Mouse (Mus musculus): ENCODE measurements around the gene Sertad2. TPM values are rescaled to one million over a fixed set of nuclear protein-coding genes. Genes with fewer than 3 reads are reported as not detected.

Gene Sertad2
- polyA plus RNA-seq (2014; fragmentation: Nextera tagmentation; extraction: Ambion mirVana): 32.1 and 42.2 TPM in 2 replicates

GRCm38 (mm10) chr11:20542739-20543452, at the start of gene Sertad2:
Sertad2 (plus strand) TSS chr11:20543253.
- H3K9ac ChIP-seq (ENCODE audit: low read depth, low read length): peak within 1 kb of the TSS; percentile 81
- peak within 1 kb of the TSS; percentile 94 for H3K27ac ChIP-seq (replicated peaks; ENCODE audit: low read depth, low read length)
- peaks cover 14% of the 10 kb centered on the region for H3K4me1 ChIP-seq (ENCODE audit: control insufficient read depth, insufficient read depth, low read length)
- H3K27me3 ChIP-seq (replicated peaks; ENCODE audit: control insufficient read depth, insufficient read depth, low read length): no peaks in the 10 kb centered on the region
- DNase-seq (ENCODE audit: low spot score): peak; percentile 99
- peak within 1 kb of the TSS; percentile 90 for H3K4me3 ChIP-seq (ENCODE audit: low read depth, low read length)
- no peaks in the 10 kb centered on the region for H3K36me3 ChIP-seq (ENCODE audit: control insufficient read depth, insufficient read depth, low read length)
- H3K9me3 ChIP-seq (ENCODE audit: control insufficient read depth, low read length): no peaks in the 10 kb centered on the region
- H3K4me2 ChIP-seq (ENCODE audit: low read depth, low read length): peak within 1 kb of the TSS; percentile 83
- peak; percentile 99 for ATAC-seq (ENCODE audit: low read depth)
- WGBS: 0% methylated on average over 32 of the region's 62 CpGs

GRCm38 (mm10) chr11:20493922-20494626, 49.0 kb upstream of the Sertad2 start:
- ATAC-seq (ENCODE audit: low read depth): no peak

GRCm38 (mm10) chr11:20500516-20500915, 42.5 kb upstream of the Sertad2 start:
- Histone ChIP-seq H3K27me3 (replicated peaks; ENCODE audit: control insufficient read depth, insufficient read depth, low read length) (no peaks in the 10 kb centered on the region), H3K36me3 (ENCODE audit: control insufficient read depth, insufficient read depth, low read length) (no peaks in the 10 kb centered on the region), H3K27ac (replicated peaks; ENCODE audit: low read depth, low read length) (no peak overlapping the region), H3K9ac (ENCODE audit: low read depth, low read length) (no peak overlapping the region), H3K4me1 (ENCODE audit: control insufficient read depth, insufficient read depth, low read length) (no peaks in the 10 kb centered on the region), H3K4me3 (ENCODE audit: low read depth, low read length) (no peak overlapping the region), H3K9me3 (ENCODE audit: control insufficient read depth, low read length) (no peaks in the 10 kb centered on the region), H3K4me2 (ENCODE audit: low read depth, low read length) (no peak overlapping the region)
- ATAC-seq (ENCODE audit: low read depth) (no peak), DNase-seq (ENCODE audit: low spot score) (no peak)
- 46% methylated on average over 3 of the region's 3 CpGs for WGBS

More at GRCm38 (mm10) chr11:20493922-20494626, 49.0 kb upstream of the Sertad2 start:
- Histone ChIP-seq H3K4me1 (ENCODE audit: control insufficient read depth, insufficient read depth, low read length) (no peaks in the 10 kb centered on the region), H3K36me3 (ENCODE audit: control insufficient read depth, insufficient read depth, low read length) (no peaks in the 10 kb centered on the region), H3K9ac (ENCODE audit: low read depth, low read length) (no peak overlapping the region), H3K27me3 (replicated peaks; ENCODE audit: control insufficient read depth, insufficient read depth, low read length) (no peaks in the 10 kb centered on the region), H3K4me2 (ENCODE audit: low read depth, low read length) (no peak overlapping the region), H3K4me3 (ENCODE audit: low read depth, low read length) (no peak overlapping the region), H3K27ac (replicated peaks; ENCODE audit: low read depth, low read length) (no peak overlapping the region), H3K9me3 (ENCODE audit: control insufficient read depth, low read length) (no peaks in the 10 kb centered on the region)
- WGBS: 71% methylated on average over 6 of the region's 6 CpGs
- DNase-seq (ENCODE audit: low spot score): no peak

- Histone ChIP-seq H3K4me3 (ENCODE audit: low read depth, low read length) (no peak overlapping the region), H3K4me2 (ENCODE audit: low read depth, low read length) (no peak overlapping the region)
- 67% methylated on average over 5 of the region's 5 CpGs for WGBS
Observed at GRCm38 (mm10) chr11:20501160-20501955, 41.7 kb upstream of the Sertad2 start.

GRCm38 (mm10) chr11:20513574-20513973, 29.5 kb upstream of the Sertad2 start:
- Histone ChIP-seq H3K4me1 (ENCODE audit: control insufficient read depth, insufficient read depth, low read length) (peaks cover 13% of the 10 kb centered on the region), H3K36me3 (ENCODE audit: control insufficient read depth, insufficient read depth, low read length) (no peaks in the 10 kb centered on the region), H3K9ac (ENCODE audit: low read depth, low read length) (no peak overlapping the region), H3K9me3 (ENCODE audit: control insufficient read depth, low read length) (no peaks in the 10 kb centered on the region; the same call in 1 of the 2 replicates), H3K4me2 (ENCODE audit: low read depth, low read length) (no peak overlapping the region), H3K27me3 (replicated peaks; ENCODE audit: control insufficient read depth, insufficient read depth, low read length) (no peaks in the 10 kb centered on the region), H3K27ac (replicated peaks; ENCODE audit: low read depth, low read length) (peak overlapping the region; percentile 75; the same call in 1 of the 2 replicates), H3K4me3 (ENCODE audit: low read depth, low read length) (no peak overlapping the region)
- 73% methylated on average over 6 of the region's 6 CpGs for WGBS
- DNase-seq (ENCODE audit: low spot score) (no peak), ATAC-seq (ENCODE audit: low read depth) (0 out of 2 replicates have a peak, but pooled peaks have one; percentile 22)

More at GRCm38 (mm10) chr11:20501160-20501955, 41.7 kb upstream of the Sertad2 start:
- ATAC-seq (ENCODE audit: low read depth): no peak
- no peak overlapping the region for H3K9ac ChIP-seq (ENCODE audit: low read depth, low read length)
- H3K27ac ChIP-seq (replicated peaks; ENCODE audit: low read depth, low read length): no peak overlapping the region
- H3K27me3 ChIP-seq (replicated peaks; ENCODE audit: control insufficient read depth, insufficient read depth, low read length): no peaks in the 10 kb centered on the region
- no peaks in the 10 kb centered on the region for H3K4me1 ChIP-seq (ENCODE audit: control insufficient read depth, insufficient read depth, low read length)
- no peaks in the 10 kb centered on the region for H3K9me3 ChIP-seq (ENCODE audit: control insufficient read depth, low read length)
- H3K36me3 ChIP-seq (ENCODE audit: control insufficient read depth, insufficient read depth, low read length): no peaks in the 10 kb centered on the region
- DNase-seq (ENCODE audit: low spot score): no peak

- peak; percentile 66 for DNase-seq (ENCODE audit: low spot score)
- 28% methylated on average over 4 of the region's 4 CpGs for WGBS
- ATAC-seq (ENCODE audit: low read depth): peak; percentile 44; the same call in 1 of the 2 replicates
- H3K27me3 ChIP-seq (replicated peaks; ENCODE audit: control insufficient read depth, insufficient read depth, low read length): no peaks in the 10 kb centered on the region
- no peak overlapping the region for H3K4me2 ChIP-seq (ENCODE audit: low read depth, low read length)
- H3K27ac ChIP-seq (replicated peaks; ENCODE audit: low read depth, low read length): peak overlapping the region; percentile 69; the same call in 1 of the 2 replicates
- H3K9ac ChIP-seq (ENCODE audit: low read depth, low read length): no peak overlapping the region
- no peaks in the 10 kb centered on the region for H3K36me3 ChIP-seq (ENCODE audit: control insufficient read depth, insufficient read depth, low read length)
- no peak overlapping the region for H3K4me3 ChIP-seq (ENCODE audit: low read depth, low read length)
- no peaks in the 10 kb centered on the region; the same call in 1 of the 2 replicates for H3K9me3 ChIP-seq (ENCODE audit: control insufficient read depth, low read length)
- H3K4me1 ChIP-seq (ENCODE audit: control insufficient read depth, insufficient read depth, low read length): peaks cover 13% of the 10 kb centered on the region
Observed at GRCm38 (mm10) chr11:20514757-20515156, 28.3 kb upstream of the Sertad2 start.

- ATAC-seq (ENCODE audit: low read depth) (no peak), DNase-seq (ENCODE audit: low spot score) (no peak)
- Histone ChIP-seq H3K9ac (ENCODE audit: low read depth, low read length) (no peak overlapping the region), H3K27ac (replicated peaks; ENCODE audit: low read depth, low read length) (no peak overlapping the region), H3K9me3 (ENCODE audit: control insufficient read depth, low read length) (no peaks in the 10 kb centered on the region), H3K4me2 (ENCODE audit: low read depth, low read length) (no peak overlapping the region), H3K27me3 (replicated peaks; ENCODE audit: control insufficient read depth, insufficient read depth, low read length) (no peaks in the 10 kb centered on the region), H3K36me3 (ENCODE audit: control insufficient read depth, insufficient read depth, low read length) (no peaks in the 10 kb centered on the region), H3K4me1 (ENCODE audit: control insufficient read depth, insufficient read depth, low read length) (no peaks in the 10 kb centered on the region; the same call in 1 of the 2 replicates), H3K4me3 (ENCODE audit: low read depth, low read length) (no peak overlapping the region)
- 94% methylated on average over 2 of the region's 2 CpGs for WGBS
Observed at GRCm38 (mm10) chr11:20521321-20521720, 21.7 kb upstream of the Sertad2 start.

GRCm38 (mm10) chr11:20522750-20523149, 20.3 kb upstream of the Sertad2 start:
- DNase-seq (ENCODE audit: low spot score) (no peak), ATAC-seq (ENCODE audit: low read depth) (no peak)
- Histone ChIP-seq H3K4me3 (ENCODE audit: low read depth, low read length) (no peak overlapping the region), H3K27me3 (replicated peaks; ENCODE audit: control insufficient read depth, insufficient read depth, low read length) (no peaks in the 10 kb centered on the region), H3K4me2 (ENCODE audit: low read depth, low read length) (no peak overlapping the region), H3K36me3 (ENCODE audit: control insufficient read depth, insufficient read depth, low read length) (no peaks in the 10 kb centered on the region), H3K27ac (replicated peaks; ENCODE audit: low read depth, low read length) (no peak overlapping the region), H3K9ac (ENCODE audit: low read depth, low read length) (no peak overlapping the region), H3K9me3 (ENCODE audit: control insufficient read depth, low read length) (no peaks in the 10 kb centered on the region), H3K4me1 (ENCODE audit: control insufficient read depth, insufficient read depth, low read length) (no peaks in the 10 kb centered on the region; the same call in 1 of the 2 replicates)
- 50% methylated on average over 4 of the region's 4 CpGs for WGBS

All from embryonic facial prominence, embryonic 14.5 days (tissue).